Mouse (Mus musculus) neural tube, embryonic 12.5 days (tissue): ENCODE measurements at regions not wholly inside any gene's neighbourhood (a gene's known extent, or its start where the extent isn't known, plus 50 kb on each side); places are given as distances from the start of the nearest gene placed in this dataset.

Experiments
- ATAC-seq: fragments of 200-750 bp; cut with Nextera tagmentation; 2 replicates; pipeline ENCODE4 v1.8.0; 2017; ENCODE audit warnings: low read depth, mild to moderate bottlenecking, moderate TSS enrichment, moderate library complexity; ENCODE audit not compliant: low FRiP score
- H3K27ac ChIP-seq: fragments of 300-500 bp; sonication (generic); 2 replicates; pipeline ENCODE4 v1.5.1; 2016
- H3K27me3 ChIP-seq: fragments of 300-500 bp; sonication (generic); replicated peaks from 2 replicates; pipeline ENCODE4 v1.6.1; 2016; ENCODE audit warnings: mild to moderate bottlenecking
- H3K36me3 ChIP-seq: fragments of 300-500 bp; sonication (generic); 2 replicates; pipeline ENCODE4 v1.6.1; 2016; ENCODE audit warnings: mild to moderate bottlenecking
- H3K4me1 ChIP-seq: fragments of 300-500 bp; sonication (generic); 2 replicates; pipeline ENCODE4 v1.6.1; 2016
- H3K4me2 ChIP-seq: fragments of 300-500 bp; sonication (generic); replicated peaks from 2 replicates; pipeline ENCODE4 v1.6.1; 2016; ENCODE audit warnings: mild to moderate bottlenecking
- H3K4me3 ChIP-seq: fragments of 300-500 bp; sonication (generic); 2 replicates; pipeline ENCODE4 v1.5.1; 2016
- H3K9ac ChIP-seq: fragments of 300-500 bp; sonication (generic); 2 replicates; pipeline ENCODE4 v1.6.1; 2016; ENCODE audit warnings: mild to moderate bottlenecking
- H3K9me3 ChIP-seq: fragments of 300-500 bp; sonication (generic); 2 replicates; pipeline ENCODE4 v1.6.1; 2016; ENCODE audit warnings: mild to moderate bottlenecking
- WGBS: fragments of 180-500 bp; shearing (Covaris S2); methylation state at CpG from one replicate; pipeline ENCODE4 v1.1.7; 2016; 5-methylcytosine and 5-hydroxymethylcytosine counted together

- Histone ChIP-seq H3K9me3 (no peaks in the 10 kb centered on the region), H3K36me3 (no peaks in the 10 kb centered on the region), H3K9ac (no peak overlapping the region), H3K4me3 (no peak overlapping the region), H3K4me1 (peaks cover 17% of the 10 kb centered on the region), H3K27ac (no peak overlapping the region), H3K27me3 (peaks cover 9% of the 10 kb centered on the region), H3K4me2 (no peak overlapping the region)
- WGBS = 17% methylated on average over 11 of the region's 11 CpGs
- peak; percentile 72 for ATAC-seq
These were observed 297.2 kb upstream of the Adamts16 start for GRCm38 (mm10) chr13:71138745-71139312.

- H3K4me3 ChIP-seq = no peak overlapping the region
- no peaks in the 10 kb centered on the region for H3K9me3 ChIP-seq
- H3K4me1 ChIP-seq = peaks cover 17% of the 10 kb centered on the region
- H3K9ac ChIP-seq = no peak overlapping the region
- WGBS = 53% methylated on average over 5 of the region's 5 CpGs
- H3K36me3 ChIP-seq = no peaks in the 10 kb centered on the region
- no peak overlapping the region for H3K27ac ChIP-seq
- no peak overlapping the region for H3K4me2 ChIP-seq
- peaks cover 5% of the 10 kb centered on the region for H3K27me3 ChIP-seq
- peak; percentile 25 for ATAC-seq
These were observed 294.5 kb upstream of the Adamts16 start for GRCm38 (mm10) chr13:71135940-71136632.

GRCm38 (mm10) chr13:71121484-71121883 is 279.9 kb upstream of the Adamts16 start:
- 30% methylated on average over 1 of the region's 1 CpGs for WGBS

GRCm38 (mm10) chr13:71108175-71108574 is 266.6 kb upstream of the Adamts16 start:
- peaks cover 5% of the 10 kb centered on the region; the same call in 1 of the 2 replicates for H3K4me1 ChIP-seq
- no peak overlapping the region for H3K27ac ChIP-seq
- no peak for ATAC-seq
- H3K9ac ChIP-seq = no peak overlapping the region
- no peaks in the 10 kb centered on the region for H3K9me3 ChIP-seq
- H3K4me2 ChIP-seq = no peak overlapping the region
- WGBS = 85% methylated on average over 8 of the region's 8 CpGs
- H3K4me3 ChIP-seq = no peak overlapping the region
- no peaks in the 10 kb centered on the region; the same call in 1 of the 2 replicates for H3K27me3 ChIP-seq
- H3K36me3 ChIP-seq = no peaks in the 10 kb centered on the region

More at GRCm38 (mm10) chr13:71121484-71121883, 279.9 kb upstream of the Adamts16 start:
- no peaks in the 10 kb centered on the region for H3K4me1 ChIP-seq
- no peaks in the 10 kb centered on the region for H3K27me3 ChIP-seq
- no peak overlapping the region for H3K4me2 ChIP-seq
- no peak for ATAC-seq
- no peak overlapping the region for H3K4me3 ChIP-seq
- H3K9me3 ChIP-seq = no peaks in the 10 kb centered on the region
- H3K36me3 ChIP-seq = no peaks in the 10 kb centered on the region
- H3K27ac ChIP-seq = no peak overlapping the region
- H3K9ac ChIP-seq = no peak overlapping the region

- Histone ChIP-seq H3K4me3 (peak overlapping the region; percentile 26), H3K36me3 (no peaks in the 10 kb centered on the region), H3K9me3 (no peaks in the 10 kb centered on the region), H3K27me3 (no peaks in the 10 kb centered on the region; the same call in none of the 2 replicates), H3K4me2 (peak overlapping the region; percentile 59), H3K27ac (no peak overlapping the region), H3K4me1 (peaks cover 5% of the 10 kb centered on the region; the same call in 1 of the 2 replicates), H3K9ac (peak overlapping the region; percentile 40)
- ATAC-seq = peak; percentile 81
- WGBS = 11% methylated on average over 18 of the region's 18 CpGs
These were observed 263.7 kb upstream of the Adamts16 start for GRCm38 (mm10) chr13:71105229-71105838.

DNA sequence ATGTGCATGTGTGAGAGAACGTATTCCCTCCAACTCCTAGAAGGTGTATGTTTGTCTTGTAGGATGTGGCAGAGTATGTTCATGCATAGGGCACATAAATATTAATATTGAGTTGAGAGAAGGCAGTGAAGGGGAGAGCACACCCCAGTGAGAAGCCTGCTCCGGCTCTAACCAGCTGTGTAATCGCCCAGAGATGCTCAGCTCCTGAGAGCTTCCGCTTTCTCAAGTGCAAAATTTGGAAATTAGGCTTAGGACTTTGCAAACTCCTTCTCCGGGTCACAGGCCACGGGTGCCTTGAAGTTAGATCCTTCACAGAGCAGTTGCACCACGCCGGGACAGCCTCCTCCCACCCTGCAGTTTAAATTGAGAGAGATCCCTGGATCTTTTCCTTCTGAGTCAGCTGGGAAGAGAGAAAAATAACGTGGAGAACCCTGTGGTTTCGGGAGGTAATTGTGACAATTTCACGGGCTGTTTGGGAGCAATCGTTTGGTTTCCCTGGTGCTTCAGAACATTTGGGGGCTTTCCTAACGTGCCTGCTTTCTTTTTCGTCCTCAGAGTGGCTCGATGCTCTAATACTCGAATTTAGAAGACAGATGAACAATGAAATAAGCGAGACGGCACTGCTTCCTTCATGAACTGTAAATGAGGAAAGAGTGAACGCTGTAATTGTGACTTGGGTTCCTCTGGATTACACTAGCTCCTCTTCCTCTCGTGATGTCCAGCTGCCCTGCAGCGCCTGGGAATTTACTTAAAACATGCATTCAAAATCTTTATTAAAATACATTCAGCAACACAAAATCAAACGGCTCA is 263.0 kb upstream of the Adamts16 start:
- WGBS = 13% methylated on average over 22 of the region's 22 CpGs
- Histone ChIP-seq H3K27ac (no peak overlapping the region), H3K27me3 (no peaks in the 10 kb centered on the region; the same call in none of the 2 replicates)

GRCm38 (mm10) chr13:71084301-71084700 is 242.7 kb upstream of the Adamts16 start:
- Histone ChIP-seq H3K27me3 (no peaks in the 10 kb centered on the region), H3K27ac (no peak overlapping the region), H3K9ac (no peak overlapping the region), H3K4me2 (no peak overlapping the region), H3K36me3 (no peaks in the 10 kb centered on the region), H3K9me3 (no peaks in the 10 kb centered on the region), H3K4me1 (no peaks in the 10 kb centered on the region), H3K4me3 (no peak overlapping the region)
- no peak for ATAC-seq
- WGBS = 57% methylated on average over 6 of the region's 6 CpGs

More for the DNA sequence above, 263.0 kb upstream of the Adamts16 start:
- ATAC-seq = 0 out of 2 replicates have a peak, but pooled peaks have one; percentile 33
- peaks cover 5% of the 10 kb centered on the region; the same call in 1 of the 2 replicates for H3K4me1 ChIP-seq
- H3K9me3 ChIP-seq = no peaks in the 10 kb centered on the region
- peak overlapping the region; percentile 40 for H3K9ac ChIP-seq
- no peaks in the 10 kb centered on the region for H3K36me3 ChIP-seq
- H3K4me3 ChIP-seq = peak overlapping the region; percentile 26
- H3K4me2 ChIP-seq = peak overlapping the region; percentile 59

DNA sequence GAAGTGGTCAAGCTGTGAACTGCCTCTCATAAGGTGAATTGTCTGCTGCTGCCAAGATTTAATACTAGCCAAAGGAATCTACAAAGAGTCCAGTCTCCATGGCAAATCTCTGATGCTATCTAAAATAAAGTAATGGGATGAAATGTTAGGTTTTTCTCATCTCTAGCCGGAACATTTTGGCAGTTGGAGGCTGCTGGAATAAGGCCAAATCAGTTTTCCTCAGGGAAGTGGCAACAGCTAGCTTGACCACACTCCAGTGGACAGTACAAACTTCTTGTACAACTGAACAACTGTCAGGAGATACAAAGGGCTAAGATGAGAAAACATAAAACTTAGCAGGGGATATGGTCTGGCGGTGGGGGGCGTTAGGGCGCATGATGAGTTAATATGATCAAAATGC is 234.3 kb upstream of the Adamts16 start:
- no peaks in the 10 kb centered on the region for H3K4me1 ChIP-seq
- H3K9me3 ChIP-seq = no peaks in the 10 kb centered on the region
- no peak overlapping the region for H3K4me3 ChIP-seq
- no peak overlapping the region for H3K27ac ChIP-seq
- no peak overlapping the region for H3K4me2 ChIP-seq
- no peaks in the 10 kb centered on the region for H3K27me3 ChIP-seq
- H3K9ac ChIP-seq = no peak overlapping the region
- no peaks in the 10 kb centered on the region for H3K36me3 ChIP-seq
- 92% methylated on average over 4 of the region's 4 CpGs for WGBS
- ATAC-seq = no peak

DNA sequence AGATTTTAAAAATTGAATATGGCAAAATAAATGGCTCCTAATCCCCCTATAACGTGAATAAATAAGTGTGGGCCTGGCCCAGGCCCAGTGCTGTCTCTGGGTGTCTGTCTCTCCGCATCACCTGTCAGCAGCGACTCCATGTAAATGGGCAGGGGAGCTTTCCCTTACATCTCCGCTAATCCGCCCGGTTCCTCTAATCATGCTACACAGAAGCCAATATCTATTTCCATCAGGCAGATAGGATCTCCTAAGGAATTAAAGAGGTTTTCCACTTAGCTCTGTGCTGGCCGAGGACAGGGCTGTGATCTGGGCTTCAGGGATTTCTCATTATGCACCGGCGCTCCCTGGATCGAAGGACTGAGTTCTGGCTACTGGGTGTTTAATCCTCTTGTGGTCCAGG is 232.4 kb upstream of the Adamts16 start:
- H3K27ac ChIP-seq = no peak overlapping the region
- H3K4me1 ChIP-seq = 0 out of 2 replicates have a peak, but pooled peaks cover under 1% of the 10 kb centered on the region
- 76% methylated on average over 10 of the region's 10 CpGs for WGBS
- no peak for ATAC-seq
- H3K4me2 ChIP-seq = no peak overlapping the region
- no peak overlapping the region for H3K4me3 ChIP-seq
- no peaks in the 10 kb centered on the region for H3K27me3 ChIP-seq
- no peaks in the 10 kb centered on the region for H3K36me3 ChIP-seq
- H3K9ac ChIP-seq = no peak overlapping the region
- no peaks in the 10 kb centered on the region for H3K9me3 ChIP-seq

DNA sequence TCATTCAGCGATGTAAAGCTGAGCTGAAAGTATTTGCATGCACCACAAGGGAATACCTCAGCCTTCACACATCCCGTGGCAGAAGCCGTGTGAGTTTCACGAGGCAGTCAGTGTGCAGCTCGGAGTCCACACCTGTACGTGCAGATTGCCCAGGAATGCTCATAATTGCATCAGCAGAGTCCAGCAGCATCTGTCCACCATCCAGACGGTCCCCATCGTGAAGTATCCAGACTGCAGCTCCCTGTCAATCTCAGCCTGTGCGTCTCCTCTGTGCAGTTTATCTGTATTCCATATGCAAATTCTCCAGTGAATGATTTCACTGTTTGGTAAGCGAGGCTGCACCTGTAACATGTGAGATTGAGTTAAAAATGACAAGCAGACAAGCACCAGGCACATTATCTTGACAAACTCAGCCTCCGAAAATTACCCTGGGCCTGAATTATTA is 227.2 kb upstream of the Adamts16 start:
- H3K36me3 ChIP-seq = no peaks in the 10 kb centered on the region
- no peaks in the 10 kb centered on the region for H3K9me3 ChIP-seq
- no peaks in the 10 kb centered on the region for H3K27me3 ChIP-seq
- ATAC-seq = no peak
- peaks cover 15% of the 10 kb centered on the region for H3K4me1 ChIP-seq
- no peak overlapping the region for H3K9ac ChIP-seq
- no peak overlapping the region for H3K4me3 ChIP-seq
- WGBS = 61% methylated on average over 11 of the region's 11 CpGs
- H3K27ac ChIP-seq = no peak overlapping the region
- H3K4me2 ChIP-seq = peak overlapping the region; percentile 9; the same call in 1 of the 2 replicates

- Histone ChIP-seq H3K9me3 (no peaks in the 10 kb centered on the region), H3K4me1 (peaks cover 15% of the 10 kb centered on the region), H3K27me3 (no peaks in the 10 kb centered on the region), H3K27ac (no peak overlapping the region), H3K4me3 (no peak overlapping the region), H3K36me3 (no peaks in the 10 kb centered on the region), H3K9ac (no peak overlapping the region), H3K4me2 (0 out of 2 replicates have a peak overlapping the region, but pooled peaks have one; percentile 9)
- 44% methylated on average over 4 of the region's 4 CpGs for WGBS
- no peak for ATAC-seq
These were observed 226.4 kb upstream of the Adamts16 start for GRCm38 (mm10) chr13:71068011-71068410.

- Histone ChIP-seq H3K27ac (no peak overlapping the region), H3K4me3 (no peak overlapping the region), H3K27me3 (no peaks in the 10 kb centered on the region), H3K9me3 (no peaks in the 10 kb centered on the region), H3K4me1 (peaks cover 15% of the 10 kb centered on the region), H3K36me3 (no peaks in the 10 kb centered on the region), H3K4me2 (no peak overlapping the region), H3K9ac (no peak overlapping the region)
- WGBS = 79% methylated on average over 1 of the region's 1 CpGs
- no peak for ATAC-seq
These were observed 224.0 kb upstream of the Adamts16 start for GRCm38 (mm10) chr13:71065568-71065967.
